Mouse (Mus musculus): ENCODE measurements around the gene BC017158.
A peak's percentile ranks its signal among the peaks of the same experiment; 100 is the strongest.
"Not testable (repeated sequence)": the region's sequence is repeated elsewhere in the genome, so short reads cannot be mapped to it uniquely, and the experiment has no call there.

The BC017158 gene

GRCm38 (mm10) chr7:128297617-128298480, at the start of gene BC017158:
Gene BC017158 (minus strand): TSS chr7:128298170.
- DNase-seq: peak; percentile 21 to 64

GRCm38 (mm10) chr7:128346991-128347390, 49.0 kb upstream of the BC017158 start:
- DNase-seq: no peak

GRCm38 (mm10) chr7:128346522-128346921, 48.6 kb upstream of the BC017158 start:
- no peak for DNase-seq

GRCm38 (mm10) chr7:128345691-128346090, 47.7 kb upstream of the BC017158 start:
- no peak for DNase-seq

- DNase-seq: peak; percentile 39 to 56
These were observed 47.1 kb upstream of the BC017158 start for GRCm38 (mm10) chr7:128344928-128345653.

- DNase-seq: no peak
These were observed 46.5 kb upstream of the BC017158 start for GRCm38 (mm10) chr7:128344488-128344887.

GRCm38 (mm10) chr7:128342691-128343090, 44.7 kb upstream of the BC017158 start:
- not testable (repeated sequence) for DNase-seq

- DNase-seq: not testable (repeated sequence)
These were observed 42.4 kb upstream of the BC017158 start for GRCm38 (mm10) chr7:128340321-128340720.

GRCm38 (mm10) chr7:128332896-128333295, 34.9 kb upstream of the BC017158 start:
- peak; percentile 21 to 23 for DNase-seq

- DNase-seq: no peak
These were observed 33.0 kb upstream of the BC017158 start for GRCm38 (mm10) chr7:128330981-128331380.

- no peak for DNase-seq
These were observed 27.0 kb upstream of the BC017158 start for GRCm38 (mm10) chr7:128324977-128325376.

- no peak for DNase-seq
These were observed 23.3 kb upstream of the BC017158 start for GRCm38 (mm10) chr7:128321260-128321659.

GRCm38 (mm10) chr7:128320219-128320816, 22.3 kb upstream of the BC017158 start:
- DNase-seq: no peak

GRCm38 (mm10) chr7:128319140-128319539, 21.2 kb upstream of the BC017158 start:
- DNase-seq: no peak

GRCm38 (mm10) chr7:128317011-128317410, 19.0 kb upstream of the BC017158 start:
- DNase-seq: no peak

- no peak for DNase-seq
These were observed 16.5 kb upstream of the BC017158 start for GRCm38 (mm10) chr7:128314491-128314890.

GRCm38 (mm10) chr7:128313601-128314000, 15.6 kb upstream of the BC017158 start:
- no peak for DNase-seq

- no peak for DNase-seq
These were observed 14.5 kb upstream of the BC017158 start for GRCm38 (mm10) chr7:128312375-128313059.

GRCm38 (mm10) chr7:128311811-128312210, 13.8 kb upstream of the BC017158 start:
- DNase-seq: no peak

- no peak for DNase-seq
These were observed 13.3 kb upstream of the BC017158 start for GRCm38 (mm10) chr7:128311263-128311662.

GRCm38 (mm10) chr7:128310229-128310688, 12.3 kb upstream of the BC017158 start:
- DNase-seq: no peak

GRCm38 (mm10) chr7:128309776-128310175, 11.8 kb upstream of the BC017158 start:
- no peak for DNase-seq

GRCm38 (mm10) chr7:128309216-128309615, 11.2 kb upstream of the BC017158 start:
- DNase-seq: no peak

Data from spleen, adult 18-20 months (tissue).